Mouse (Mus musculus): ENCODE results near the gene Nckap5.

Nckap5 gene

GRCm38 (mm10) chr1:126719733-126720348 lies 110.8 kb downstream of the Nckap5 start:
- no peak for DNase-seq (ENCODE audit: extremely low spot score, low read depth, low spot score)

GRCm38 (mm10) chr1:126706611-126707010 lies 124.0 kb downstream of the Nckap5 start:
- no peak for DNase-seq (ENCODE audit: extremely low spot score, low read depth, low spot score)

- DNase-seq (ENCODE audit: extremely low spot score, low read depth, low spot score), result no peak
Observed at GRCm38 (mm10) chr1:126700978-126701320, 129.7 kb downstream of the Nckap5 start.

- DNase-seq (ENCODE audit: extremely low spot score, low read depth, low spot score), result no peak
Observed at GRCm38 (mm10) chr1:126700063-126700977, 130.3 kb downstream of the Nckap5 start.

GRCm38 (mm10) chr1:126693585-126693984 lies 137.0 kb downstream of the Nckap5 start:
- no peak for DNase-seq (ENCODE audit: extremely low spot score, low read depth, low spot score)

GRCm38 (mm10) chr1:126688593-126688992 lies 142.0 kb downstream of the Nckap5 start:
- DNase-seq (ENCODE audit: extremely low spot score, low read depth, low spot score), result no peak

- no peak for DNase-seq (ENCODE audit: extremely low spot score, low read depth, low spot score)
Observed at GRCm38 (mm10) chr1:126686678-126687077, 143.9 kb downstream of the Nckap5 start.

GRCm38 (mm10) chr1:126683621-126684445 lies 146.8 kb downstream of the Nckap5 start:
- no peak for DNase-seq (ENCODE audit: extremely low spot score, low read depth, low spot score)

- no peak for DNase-seq (ENCODE audit: extremely low spot score, low read depth, low spot score)
Observed at GRCm38 (mm10) chr1:126681773-126682172, 148.8 kb downstream of the Nckap5 start.

GRCm38 (mm10) chr1:126679348-126679747 lies 151.3 kb downstream of the Nckap5 start:
- no peak for DNase-seq (ENCODE audit: extremely low spot score, low read depth, low spot score)

- no peak for DNase-seq (ENCODE audit: extremely low spot score, low read depth, low spot score)
Observed at GRCm38 (mm10) chr1:126677280-126677679, 153.3 kb downstream of the Nckap5 start.

- no peak for DNase-seq (ENCODE audit: extremely low spot score, low read depth, low spot score)
Observed at GRCm38 (mm10) chr1:126676769-126677168, 153.8 kb downstream of the Nckap5 start.

GRCm38 (mm10) chr1:126675142-126675541 lies 155.5 kb downstream of the Nckap5 start:
- no peak for DNase-seq (ENCODE audit: extremely low spot score, low read depth, low spot score)

- DNase-seq (ENCODE audit: extremely low spot score, low read depth, low spot score), result no peak
Observed at GRCm38 (mm10) chr1:126673238-126673637, 157.4 kb downstream of the Nckap5 start.

- no peak for DNase-seq (ENCODE audit: extremely low spot score, low read depth, low spot score)
Observed at GRCm38 (mm10) chr1:126670507-126670906, 160.1 kb downstream of the Nckap5 start.

GRCm38 (mm10) chr1:126660098-126660999 lies 170.2 kb downstream of the Nckap5 start:
- no peak for DNase-seq (ENCODE audit: extremely low spot score, low read depth, low spot score)

GRCm38 (mm10) chr1:126658731-126659130 lies 171.9 kb downstream of the Nckap5 start:
- no peak for DNase-seq (ENCODE audit: extremely low spot score, low read depth, low spot score)

- DNase-seq (ENCODE audit: extremely low spot score, low read depth, low spot score), result no peak
Observed at GRCm38 (mm10) chr1:126656246-126656645, 174.4 kb downstream of the Nckap5 start.

- no peak for DNase-seq (ENCODE audit: extremely low spot score, low read depth, low spot score)
Observed at GRCm38 (mm10) chr1:126652085-126652484, 178.5 kb downstream of the Nckap5 start.

GRCm38 (mm10) chr1:126650806-126651205 lies 179.8 kb downstream of the Nckap5 start:
- DNase-seq (ENCODE audit: extremely low spot score, low read depth, low spot score), result no peak

Measured in hindlimb bud, embryonic 11.5 days (tissue).